Mouse (Mus musculus) cerebellum, adult 8-10 months (tissue): ENCODE data around the gene Rpl34.
A peak's percentile ranks its signal among the peaks of the same experiment; 100 is the strongest.

Source experiments
- DNase-seq: peaks from one replicate; pipeline ENCODE4 v3.0.0; 2022

Rpl34 gene

GRCm38 (mm10) chr3:130710103-130710502 lies 20.1 kb downstream of the Rpl34 start:
- DNase-seq, result no peak

GRCm38 (mm10) chr3:130708967-130709924 lies 21.0 kb downstream of the Rpl34 start, which contains the start of gene Ostc:
Gene Ostc, minus strand, starts transcription at chr3:130709444.
- peak; percentile 92 for DNase-seq

GRCm38 (mm10) chr3:130708529-130708928 lies 21.7 kb downstream of the Rpl34 start:
- DNase-seq, result no peak

- DNase-seq, result no peak
These were observed 27.9 kb downstream of the Rpl34 start for GRCm38 (mm10) chr3:130702289-130702688.

GRCm38 (mm10) chr3:130697622-130698021 lies 32.6 kb downstream of the Rpl34 start:
- no peak for DNase-seq

GRCm38 (mm10) chr3:130694705-130695104 lies 35.5 kb downstream of the Rpl34 start:
- no peak for DNase-seq

GRCm38 (mm10) chr3:130694041-130694593 lies 36.1 kb downstream of the Rpl34 start:
- DNase-seq, result no peak

- no peak for DNase-seq
These were observed 38.5 kb downstream of the Rpl34 start for GRCm38 (mm10) chr3:130691596-130692170.

- DNase-seq, result no peak
These were observed 39.2 kb downstream of the Rpl34 start for GRCm38 (mm10) chr3:130690834-130691595.

GRCm38 (mm10) chr3:130689630-130690029 lies 40.6 kb downstream of the Rpl34 start:
- peak; percentile 64 for DNase-seq

- no peak for DNase-seq
These were observed 43.1 kb downstream of the Rpl34 start for GRCm38 (mm10) chr3:130687051-130687450.

GRCm38 (mm10) chr3:130685014-130685366 lies 45.2 kb downstream of the Rpl34 start:
- DNase-seq, result no peak

GRCm38 (mm10) chr3:130684276-130685013 lies 45.8 kb downstream of the Rpl34 start:
- DNase-seq, result no peak

- no peak for DNase-seq
These were observed 46.4 kb downstream of the Rpl34 start for GRCm38 (mm10) chr3:130683836-130684235.

- DNase-seq, result no peak
These were observed 48.0 kb downstream of the Rpl34 start for GRCm38 (mm10) chr3:130682183-130682582.

- DNase-seq, result no peak
These were observed 49.0 kb downstream of the Rpl34 start for GRCm38 (mm10) chr3:130681226-130681625.

- no peak for DNase-seq
These were observed 52.3 kb downstream of the Rpl34 start for GRCm38 (mm10) chr3:130677671-130678460.
